Mouse (Mus musculus) inflammation-experienced regulatory T-cells (primary cell): ENCODE data around the gene Mboat7. TPM values are rescaled to one million over a fixed set of nuclear protein-coding genes. Genes with fewer than 3 reads are reported as not detected.

ENCODE experiments used
- polyA plus RNA-seq, 2 experiments: library from polyadenylated mRNA; unstranded; fragments of 100-300 nt; shearing (Covaris generic); gene quantifications; one replicate each; pipeline ENCODE4 v1.2.1; 2017

Gene Mboat7
- polyA plus RNA-seq = 10 to 100 TPM; 66.0 to 73.7 TPM

DNA sequence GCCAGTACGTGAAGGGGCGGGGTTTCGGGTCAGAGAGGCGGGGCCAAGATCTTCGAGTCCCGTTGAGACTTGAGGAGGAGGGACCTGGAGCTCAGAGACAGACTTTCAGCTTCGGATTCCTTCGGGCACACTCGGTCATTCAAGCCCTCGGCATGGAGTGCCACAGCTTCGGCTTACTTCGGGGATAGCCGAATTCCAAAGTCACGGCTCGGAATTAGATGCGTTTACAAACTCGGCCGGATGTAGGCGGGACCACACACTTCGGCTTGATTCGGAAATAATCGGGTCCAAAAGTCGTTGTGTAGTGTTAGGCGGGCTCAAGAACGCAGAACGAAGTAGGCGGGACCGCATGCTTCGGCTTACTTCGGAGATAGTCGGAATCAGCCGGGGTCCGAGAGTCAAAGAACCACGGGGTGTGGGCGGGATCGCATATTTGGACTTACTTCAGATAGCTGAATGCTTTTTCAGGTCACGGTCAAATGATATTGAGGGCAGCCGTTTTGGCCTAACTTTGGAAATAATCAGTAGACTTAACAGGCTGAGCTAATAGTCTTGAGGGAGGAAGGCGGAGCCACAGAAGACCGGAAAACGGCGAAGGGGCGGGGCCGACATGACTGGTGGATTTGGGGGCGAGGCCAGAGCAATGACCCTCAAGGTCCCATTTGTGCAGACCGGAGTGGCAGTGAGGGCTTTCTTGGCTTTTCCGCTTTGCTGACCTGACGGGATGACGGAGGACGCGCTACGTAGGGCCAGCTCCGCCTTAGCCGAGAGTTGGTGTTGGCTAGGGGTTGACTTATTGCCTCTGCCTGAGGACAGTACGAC is at the start of gene Mboat7:
Mboat7 (minus strand) TSS at position 537 of the 822 bp plus-strand sequence.

GRCm38 (mm10) chr7:3720268-3720667 is 26.9 kb upstream of the Mboat7 start, which contains the start of gene Pirb:
Pirb (minus strand) TSS chr7:3720391.

GRCm38 (mm10) chr7:3703879-3704441 is 10.6 kb upstream of the Mboat7 start, which contains the start of gene Rps9:
Rps9 (plus strand) TSS chr7:3703993.

DNA sequence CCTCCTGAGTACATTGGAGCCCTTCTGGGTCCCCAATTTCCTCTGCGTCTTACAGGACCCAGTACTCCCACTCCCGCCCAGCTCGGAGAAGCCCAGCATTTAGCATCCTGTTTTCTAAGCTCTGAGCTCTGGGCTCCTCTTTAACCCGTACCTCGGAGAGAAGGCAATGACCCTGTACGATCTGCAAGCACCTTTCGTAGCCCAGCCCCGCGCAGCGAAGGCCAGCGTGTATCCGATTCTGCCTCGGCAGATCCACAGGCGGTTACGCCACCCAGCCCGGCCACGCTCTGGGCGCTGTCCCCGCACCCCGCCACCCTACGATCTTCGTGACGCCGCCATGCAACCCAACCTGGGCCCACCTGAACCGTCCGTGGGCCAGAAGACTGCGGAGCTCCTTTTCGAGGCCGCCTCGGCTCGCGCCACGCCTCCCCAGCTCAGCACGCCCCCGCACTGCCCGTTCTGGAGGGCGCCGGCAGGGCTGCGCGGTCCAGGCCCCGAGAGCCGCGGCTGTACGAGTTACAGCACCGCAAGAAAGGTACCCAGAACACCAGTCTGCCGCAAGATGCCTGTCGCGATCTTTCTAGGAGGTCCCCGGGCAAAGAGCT is 839 bp downstream of the Mboat7 start, which contains the start of gene Tsen34:
Tsen34 (plus strand) TSS at position 482 of the 605 bp plus-strand sequence.

GRCm38 (mm10) chr7:3677342-3677741 is 16.0 kb downstream of the Mboat7 start, which contains the start of gene Tmc4:
Tmc4 (minus strand) TSS chr7:3677553.

GRCm38 (mm10) chr7:3665215-3666114 is 27.9 kb downstream of the Mboat7 start, which contains the start of gene Leng1:
Leng1 (minus strand) TSS chr7:3665840.

GRCm38 (mm10) chr7:3644672-3645487 is 48.4 kb downstream of the Mboat7 start, which contains the start of gene Cnot3:
Cnot3 (plus strand) TSS chr7:3645268.

GRCm38 (mm10) chr7:3629543-3630477 is 63.5 kb downstream of the Mboat7 start, which contains the start of the genes Tfpt and Prpf31:
Tfpt (minus strand) TSS chr7:3629929.
Prpf31 (plus strand) TSS chr7:3629985.

Other genes starting within 250 kb of the Mboat7 start
- gene Tarm1, start 190.9 kb downstream of the Mboat7 start, polyA plus RNA-seq = 1 to 10 TPM in 1 of 2 experiments, under 1 TPM in 1; 0.13 to 1.5 TPM
- gene Oscar, start 77.4 kb downstream of the Mboat7 start, polyA plus RNA-seq = under 1 TPM in 1 of 2 experiments, not detected in 1; 0.72 TPM
- 100 to 1,000 TPM; 427 to 462 TPM for gene Ndufa3, start 76.2 kb downstream of the Mboat7 start, polyA plus RNA-seq
- gene Tfpt, start 63.6 kb downstream of the Mboat7 start, polyA plus RNA-seq = 10 to 100 TPM; 43.8 to 60.9 TPM
- 10 to 100 TPM; 76.7 to 83.1 TPM for gene Prpf31, start 63.5 kb downstream of the Mboat7 start, polyA plus RNA-seq
- 100 to 1,000 TPM; 101 to 115 TPM for gene Cnot3, start 48.3 kb downstream of the Mboat7 start, polyA plus RNA-seq
- gene Leng1, start 27.7 kb downstream of the Mboat7 start, polyA plus RNA-seq = 10 to 100 TPM; 19.8 to 38.5 TPM
- 1 to 10 TPM; 5.4 to 5.6 TPM for gene Tmc4, start 16.0 kb downstream of the Mboat7 start, polyA plus RNA-seq
- gene Tsen34, start 660 bp downstream of the Mboat7 start, polyA plus RNA-seq = 10 to 100 TPM; 29.2 to 41.8 TPM
- gene Rps9, start 10.5 kb upstream of the Mboat7 start, polyA plus RNA-seq = 1,000 to 10,000 TPM; 1,569 to 1,712 TPM
- 1 to 10 TPM in 1 of 2 experiments, under 1 TPM in 1; 0.65 to 4.7 TPM for gene Pirb, start 26.9 kb upstream of the Mboat7 start, polyA plus RNA-seq
- gene Gm15448, start 132.2 kb upstream of the Mboat7 start, polyA plus RNA-seq = under 1 TPM; 0.22 to 0.98 TPM
- 1 to 10 TPM in 1 of 2 experiments, under 1 TPM in 1; 0.16 to 1.8 TPM for gene Pira2, start 151.5 kb upstream of the Mboat7 start, polyA plus RNA-seq
- 1 to 10 TPM in 1 of 2 experiments, under 1 TPM in 1; 0.08 to 2.8 TPM for gene Gm14548, start 204.6 kb upstream of the Mboat7 start, polyA plus RNA-seq
- gene Lilra6, start 222.0 kb upstream of the Mboat7 start, polyA plus RNA-seq = 1 to 10 TPM in 1 of 2 experiments, under 1 TPM in 1; 0.33 to 2.1 TPM